Mouse (Mus musculus): ENCODE results near the gene Gm21170. TPM values are rescaled to one million over a fixed set of nuclear protein-coding genes. Genes with fewer than 3 reads are reported as not detected.
"Not testable (repeated sequence)": the region's sequence is repeated elsewhere in the genome, so short reads cannot be mapped to it uniquely, and the experiment has no call there.

Gene Gm21170
- not detected for total RNA-seq (2021)
- long read RNA-seq, experiment 1, result 0 reads
- long read RNA-seq, experiment 2, result 0 reads

- DNase-seq (ENCODE audit: low spot score in 2 of 2), result not testable (repeated sequence)
Observed at GRCm38 (mm10) chrY:47690998-47691397, at the start of gene Gm21170. Gene Gm21170 (minus strand): TSS chrY:47691098.

Other genes with a start within 250 kb of the Gm21170 start
- gene Gm21256, start 240.1 kb downstream of the Gm21170 start, total RNA-seq (2021), result not detected